Mouse (Mus musculus) embryonic facial prominence, embryonic 15.5 days (tissue): Measurements from ENCODE around the gene Meis1. TPM values are rescaled to one million over a fixed set of nuclear protein-coding genes. Genes with fewer than 3 reads are reported as not detected.

Experiments used
- ATAC-seq: fragments of 200-750 bp; cut with Nextera tagmentation; 2 replicates; pipeline ENCODE4 v1.8.0; 2017; ENCODE audit warnings: low read depth, moderate TSS enrichment; ENCODE audit not compliant: insufficient number of reproducible peaks, low FRiP score, low TSS enrichment
- H3K27ac ChIP-seq: fragments of 300-500 bp; sonication (generic); replicated peaks from 2 replicates; pipeline ENCODE4 v1.5.1; 2015; ENCODE audit warnings: mild to moderate bottlenecking, inconsistent platforms
- H3K27me3 ChIP-seq: fragments of 300-500 bp; sonication (generic); 2 replicates; pipeline ENCODE4 v1.6.1; 2015; ENCODE audit warnings: inconsistent platforms
- H3K36me3 ChIP-seq: fragments of 300-500 bp; sonication (generic); 2 replicates; pipeline ENCODE4 v1.6.1; 2015; ENCODE audit warnings: mild to moderate bottlenecking, inconsistent platforms
- H3K4me1 ChIP-seq: fragments of 300-500 bp; sonication (generic); 2 replicates; pipeline ENCODE4 v1.6.1; 2015; ENCODE audit warnings: inconsistent platforms
- H3K4me2 ChIP-seq: fragments of 300-500 bp; sonication (generic); replicated peaks from 2 replicates; pipeline ENCODE4 v1.6.1; 2015; ENCODE audit warnings: mild to moderate bottlenecking, inconsistent platforms
- H3K4me3 ChIP-seq: fragments of 300-500 bp; sonication (generic); replicated peaks from 2 replicates; pipeline ENCODE4 v1.5.1; 2015; ENCODE audit warnings: mild to moderate bottlenecking, inconsistent platforms
- H3K9ac ChIP-seq: fragments of 300-500 bp; sonication (generic); 2 replicates; pipeline ENCODE4 v1.6.1; 2015; ENCODE audit warnings: inconsistent platforms
- H3K9me3 ChIP-seq: fragments of 300-500 bp; sonication (generic); replicated peaks from 2 replicates; pipeline ENCODE4 v1.6.1; 2016; ENCODE audit warnings: inconsistent platforms
- WGBS: fragments of 180-500 bp; shearing (Covaris S2); methylation state at CpG from one replicate; pipeline ENCODE4 v1.1.7; 2015; 5-methylcytosine and 5-hydroxymethylcytosine counted together
- polyA plus RNA-seq: library from polyadenylated mRNA; unstranded; fragments of >200 nt; fragmentation: Nextera tagmentation; extraction: Ambion mirVana; gene quantifications from 2 replicates; pipeline ENCODE4 v1.2.1, GENCODE M21; 2015

Meis1 gene
- polyA plus RNA-seq, 1 experiment from 2014 or later = 48.3 TPM

GRCm38 (mm10) chr11:19014113-19014440, 4.7 kb downstream of the Meis1 start:
- Histone ChIP-seq H3K9ac (peak overlapping the region; percentile 53; the same call in 1 of the 2 replicates), H3K9me3 (no peaks in the 10 kb centered on the region), H3K4me2 (peak overlapping the region; percentile 81), H3K27ac (no peak overlapping the region), H3K4me3 (peak overlapping the region; percentile 64), H3K36me3 (no peaks in the 10 kb centered on the region), H3K27me3 (peaks cover 23% of the 10 kb centered on the region), H3K4me1 (peaks cover 23% of the 10 kb centered on the region)
- no peak for ATAC-seq
- WGBS = 21% methylated on average over 12 of the region's 12 CpGs

GRCm38 (mm10) chr11:19013141-19014112, 5.4 kb downstream of the Meis1 start:
- no peaks in the 10 kb centered on the region for H3K9me3 ChIP-seq
- ATAC-seq = no peak
- H3K27me3 ChIP-seq = peaks cover 26% of the 10 kb centered on the region
- H3K4me1 ChIP-seq = peaks cover 23% of the 10 kb centered on the region
- 40% methylated on average over 25 of the region's 25 CpGs for WGBS
- 0 out of 2 replicates have a peak overlapping the region, but pooled peaks have one; percentile 53 for H3K9ac ChIP-seq
- peak overlapping the region; percentile 64 for H3K4me3 ChIP-seq
- no peaks in the 10 kb centered on the region for H3K36me3 ChIP-seq
- H3K27ac ChIP-seq = no peak overlapping the region
- H3K4me2 ChIP-seq = peak overlapping the region; percentile 81

- Histone ChIP-seq H3K4me1 (peaks cover 30% of the 10 kb centered on the region), H3K27ac (no peak overlapping the region), H3K27me3 (peaks cover 31% of the 10 kb centered on the region), H3K9me3 (no peaks in the 10 kb centered on the region), H3K36me3 (no peaks in the 10 kb centered on the region), H3K4me3 (peak overlapping the region; percentile 64), H3K4me2 (0 out of 2 replicates have a peak overlapping the region, but pooled peaks have one; percentile 81), H3K9ac (no peak overlapping the region)
- no peak for ATAC-seq
- 42% methylated on average over 2 of the region's 2 CpGs for WGBS
Observed at GRCm38 (mm10) chr11:19012463-19013115, 6.2 kb downstream of the Meis1 start.

- Histone ChIP-seq H3K27ac (no peak overlapping the region), H3K4me1 (peaks cover 34% of the 10 kb centered on the region), H3K27me3 (peaks cover 34% of the 10 kb centered on the region), H3K4me2 (no peak overlapping the region), H3K9ac (0 out of 2 replicates have a peak overlapping the region, but pooled peaks have one; percentile 12), H3K4me3 (no peak overlapping the region), H3K36me3 (no peaks in the 10 kb centered on the region), H3K9me3 (no peaks in the 10 kb centered on the region)
- no peak for ATAC-seq
- 51% methylated on average over 2 of the region's 2 CpGs for WGBS
Observed at GRCm38 (mm10) chr11:19012001-19012400, 6.8 kb downstream of the Meis1 start.

GRCm38 (mm10) chr11:19011108-19011805, 7.5 kb downstream of the Meis1 start:
- peaks cover 34% of the 10 kb centered on the region for H3K27me3 ChIP-seq
- H3K36me3 ChIP-seq = no peaks in the 10 kb centered on the region
- H3K4me1 ChIP-seq = peaks cover 33% of the 10 kb centered on the region
- no peak for ATAC-seq
- no peak overlapping the region for H3K9ac ChIP-seq
- H3K4me3 ChIP-seq = no peak overlapping the region
- no peak overlapping the region for H3K4me2 ChIP-seq
- H3K27ac ChIP-seq = no peak overlapping the region
- 46% methylated on average over 9 of the region's 9 CpGs for WGBS
- H3K9me3 ChIP-seq = no peaks in the 10 kb centered on the region

GRCm38 (mm10) chr11:19010396-19010811, 8.4 kb downstream of the Meis1 start:
- no peak overlapping the region for H3K9ac ChIP-seq
- no peak for ATAC-seq
- no peak overlapping the region for H3K27ac ChIP-seq
- H3K4me1 ChIP-seq = peaks cover 32% of the 10 kb centered on the region
- 38% methylated on average over 14 of the region's 14 CpGs for WGBS
- no peaks in the 10 kb centered on the region for H3K36me3 ChIP-seq
- peak overlapping the region; percentile 32; the same call in 1 of the 2 replicates for H3K4me2 ChIP-seq
- peak overlapping the region; percentile 7; the same call in 1 of the 2 replicates for H3K4me3 ChIP-seq
- H3K27me3 ChIP-seq = peaks cover 34% of the 10 kb centered on the region
- H3K9me3 ChIP-seq = no peaks in the 10 kb centered on the region

- WGBS = 42% methylated on average over 17 of the region's 17 CpGs
- peaks cover 34% of the 10 kb centered on the region for H3K27me3 ChIP-seq
- peak overlapping the region; percentile 7; the same call in 1 of the 2 replicates for H3K4me3 ChIP-seq
Observed at GRCm38 (mm10) chr11:19009536-19010395, 9.0 kb downstream of the Meis1 start.

GRCm38 (mm10) chr11:19008610-19009384, 10.0 kb downstream of the Meis1 start:
- WGBS = 43% methylated on average over 13 of the region's 13 CpGs
- ATAC-seq = peak; percentile 31; the same call in 1 of the 2 replicates
- peaks cover 34% of the 10 kb centered on the region for H3K27me3 ChIP-seq
- no peaks in the 10 kb centered on the region for H3K36me3 ChIP-seq
- H3K9me3 ChIP-seq = no peaks in the 10 kb centered on the region
- no peak overlapping the region for H3K4me3 ChIP-seq
- peak overlapping the region; percentile 32 for H3K4me2 ChIP-seq
- peaks cover 22% of the 10 kb centered on the region for H3K4me1 ChIP-seq
- no peak overlapping the region for H3K27ac ChIP-seq
- no peak overlapping the region for H3K9ac ChIP-seq

More at GRCm38 (mm10) chr11:19009536-19010395, 9.0 kb downstream of the Meis1 start:
- Histone ChIP-seq H3K36me3 (no peaks in the 10 kb centered on the region), H3K4me1 (peaks cover 29% of the 10 kb centered on the region), H3K27ac (no peak overlapping the region), H3K9me3 (no peaks in the 10 kb centered on the region), H3K4me2 (peak overlapping the region; percentile 32), H3K9ac (no peak overlapping the region)
- ATAC-seq = no peak

- no peaks in the 10 kb centered on the region for H3K36me3 ChIP-seq
- ATAC-seq = peak; percentile 43; the same call in 1 of the 2 replicates
- peaks cover 30% of the 10 kb centered on the region for H3K27me3 ChIP-seq
- WGBS = 29% methylated on average over 45 of the region's 45 CpGs
- H3K4me3 ChIP-seq = peak overlapping the region; percentile 24
- peak overlapping the region; percentile 43 for H3K4me2 ChIP-seq
- peak overlapping the region; percentile 44; the same call in 1 of the 2 replicates for H3K27ac ChIP-seq
- H3K9ac ChIP-seq = no peak overlapping the region
- H3K4me1 ChIP-seq = peaks cover 21% of the 10 kb centered on the region
- H3K9me3 ChIP-seq = no peaks in the 10 kb centered on the region
Observed at GRCm38 (mm10) chr11:19007541-19008424, 11.0 kb downstream of the Meis1 start.
